Mouse (Mus musculus): ENCODE results near the gene E430018J23Rik. TPM values are rescaled to one million over a fixed set of nuclear protein-coding genes. Genes with fewer than 3 reads are reported as not detected.

E430018J23Rik gene
- polyA plus RNA-seq, 1 experiment from 2014 or later = 2.6 TPM

- no peaks in the 10 kb centered on the region for H3K27me3 ChIP-seq (ENCODE audit: insufficient read depth, low read length)
- H3K9me3 ChIP-seq (ENCODE audit: low read length) = no peaks in the 10 kb centered on the region
- DNase-seq (no peak), ATAC-seq (no peak)
- TF ChIP-seq CTCF (IDR thresholded peaks at IDR 0.05; ENCODE audit: low read depth) (no peak), EP300 (IDR thresholded peaks at IDR 0.05; ENCODE audit: low read depth) (no peak)
- no peaks in the 10 kb centered on the region for H3K36me3 ChIP-seq (replicated peaks; ENCODE audit: insufficient read depth, low read length)
- H3K9ac ChIP-seq (replicated peaks) = no peak overlapping the region
- 86% methylated on average over 8 of the region's 8 CpGs for WGBS (ENCODE audit: insufficient replicate concordance)
- peaks cover 7% of the 10 kb centered on the region; the same call in 1 of the 2 replicates for H3K4me1 ChIP-seq (ENCODE audit: insufficient read depth)
- H3K27ac ChIP-seq (ENCODE audit: low read depth) = no peak overlapping the region
- H3K4me3 ChIP-seq (ENCODE audit: low read depth, low read length) = no peak overlapping the region
- no peak overlapping the region for H3K4me2 ChIP-seq (ENCODE audit: low read depth, low read length)
These were observed 52.1 kb downstream of the E430018J23Rik start for GRCm38 (mm10) chr7:127341356-127341755.

Other genes with a start within 250 kb of the E430018J23Rik start
- gene Cd2bp2, start 197.6 kb downstream of the E430018J23Rik start, polyA plus RNA-seq (2015; fragmentation: Nextera tagmentation; extraction: Ambion mirVana) = 11.5 and 14.0 TPM in 2 replicates
- gene Tbc1d10b, start 185.2 kb downstream of the E430018J23Rik start, polyA plus RNA-seq (2015; fragmentation: Nextera tagmentation; extraction: Ambion mirVana) = 8.3 and 8.6 TPM in 2 replicates
- gene Mylpf, start 184.7 kb downstream of the E430018J23Rik start, polyA plus RNA-seq (2015; fragmentation: Nextera tagmentation; extraction: Ambion mirVana) = 19.7 and 94.3 TPM in 2 replicates
- 4.0 and 5.3 TPM in 2 replicates for gene Zfp553, start 160.6 kb downstream of the E430018J23Rik start, polyA plus RNA-seq (2015; fragmentation: Nextera tagmentation; extraction: Ambion mirVana)
- gene Sept1, start 160.5 kb downstream of the E430018J23Rik start, polyA plus RNA-seq (2015; fragmentation: Nextera tagmentation; extraction: Ambion mirVana) = 16.7 and 17.3 TPM in 2 replicates
- gene Zfp771, start 149.4 kb downstream of the E430018J23Rik start, polyA plus RNA-seq (2015; fragmentation: Nextera tagmentation; extraction: Ambion mirVana) = 15.5 and 17.8 TPM in 2 replicates
- gene Dctpp1, start 132.9 kb downstream of the E430018J23Rik start, polyA plus RNA-seq (2015; fragmentation: Nextera tagmentation; extraction: Ambion mirVana) = 96.8 and 107 TPM in 2 replicates
- 712 and 714 TPM in 2 replicates for gene Sephs2, start 119.6 kb downstream of the E430018J23Rik start, polyA plus RNA-seq (2015; fragmentation: Nextera tagmentation; extraction: Ambion mirVana)
- 5.9 and 6.8 TPM in 2 replicates for gene Itgal, start 97.4 kb downstream of the E430018J23Rik start, polyA plus RNA-seq (2015; fragmentation: Nextera tagmentation; extraction: Ambion mirVana)
- gene Zfp768, start 48.0 kb downstream of the E430018J23Rik start, polyA plus RNA-seq (2015; fragmentation: Nextera tagmentation; extraction: Ambion mirVana) = 4.8 and 6.4 TPM in 2 replicates
- 1.5 TPM in 2 replicates for gene Zfp747, start 17.6 kb downstream of the E430018J23Rik start, polyA plus RNA-seq (2015; fragmentation: Nextera tagmentation; extraction: Ambion mirVana)
- gene 9130019O22Rik, start 6.5 kb downstream of the E430018J23Rik start, polyA plus RNA-seq (2015; fragmentation: Nextera tagmentation; extraction: Ambion mirVana) = 0.89 and 1.2 TPM in 2 replicates
- 0.98 and 1.1 TPM in 2 replicates for gene Zfp764, start 13.2 kb upstream of the E430018J23Rik start, polyA plus RNA-seq (2015; fragmentation: Nextera tagmentation; extraction: Ambion mirVana)
- 8.7 and 10.1 TPM in 2 replicates for gene Zfp688, start 28.4 kb upstream of the E430018J23Rik start, polyA plus RNA-seq (2015; fragmentation: Nextera tagmentation; extraction: Ambion mirVana)
- gene Zfp689, start 55.5 kb upstream of the E430018J23Rik start, polyA plus RNA-seq (2015; fragmentation: Nextera tagmentation; extraction: Ambion mirVana) = 1.4 and 1.5 TPM in 2 replicates
- gene Prr14, start 66.0 kb upstream of the E430018J23Rik start, polyA plus RNA-seq (2015; fragmentation: Nextera tagmentation; extraction: Ambion mirVana) = 16.0 and 17.6 TPM in 2 replicates
- gene Fbrs, start 85.6 kb upstream of the E430018J23Rik start, polyA plus RNA-seq (2015; fragmentation: Nextera tagmentation; extraction: Ambion mirVana) = 4.7 TPM in 2 replicates
- 6.7 and 7.7 TPM in 2 replicates for gene Srcap, start 118.4 kb upstream of the E430018J23Rik start, polyA plus RNA-seq (2015; fragmentation: Nextera tagmentation; extraction: Ambion mirVana)
- gene Gm42715, start 126.0 kb upstream of the E430018J23Rik start, polyA plus RNA-seq (2015; fragmentation: Nextera tagmentation; extraction: Ambion mirVana) = 3.6 and 4.1 TPM in 2 replicates
- 3.3 and 3.5 TPM in 2 replicates for gene Tmem265, start 167.8 kb upstream of the E430018J23Rik start, polyA plus RNA-seq (2015; fragmentation: Nextera tagmentation; extraction: Ambion mirVana)
- gene Phkg2, start 179.7 kb upstream of the E430018J23Rik start, polyA plus RNA-seq (2015; fragmentation: Nextera tagmentation; extraction: Ambion mirVana) = 14.5 and 17.0 TPM in 2 replicates
- gene Ccdc189, start 195.0 kb upstream of the E430018J23Rik start, polyA plus RNA-seq (2015; fragmentation: Nextera tagmentation; extraction: Ambion mirVana) = 4.4 and 4.7 TPM in 2 replicates
- 10.3 and 12.4 TPM in 2 replicates for gene Rnf40, start 195.1 kb upstream of the E430018J23Rik start, polyA plus RNA-seq (2015; fragmentation: Nextera tagmentation; extraction: Ambion mirVana)
- gene Zfp629, start 222.2 kb upstream of the E430018J23Rik start, polyA plus RNA-seq (2015; fragmentation: Nextera tagmentation; extraction: Ambion mirVana) = 1.8 and 2.0 TPM in 2 replicates

Data from liver, postnatal 0 days (tissue).